Mouse (Mus musculus): ENCODE results near the gene Nptx1. TPM values are rescaled to one million over a fixed set of nuclear protein-coding genes. Genes with fewer than 3 reads are reported as not detected.

Nptx1 gene
- total RNA-seq (2022) = 100 to 1,000 TPM; 185 to 209 (median 199) TPM

DNA sequence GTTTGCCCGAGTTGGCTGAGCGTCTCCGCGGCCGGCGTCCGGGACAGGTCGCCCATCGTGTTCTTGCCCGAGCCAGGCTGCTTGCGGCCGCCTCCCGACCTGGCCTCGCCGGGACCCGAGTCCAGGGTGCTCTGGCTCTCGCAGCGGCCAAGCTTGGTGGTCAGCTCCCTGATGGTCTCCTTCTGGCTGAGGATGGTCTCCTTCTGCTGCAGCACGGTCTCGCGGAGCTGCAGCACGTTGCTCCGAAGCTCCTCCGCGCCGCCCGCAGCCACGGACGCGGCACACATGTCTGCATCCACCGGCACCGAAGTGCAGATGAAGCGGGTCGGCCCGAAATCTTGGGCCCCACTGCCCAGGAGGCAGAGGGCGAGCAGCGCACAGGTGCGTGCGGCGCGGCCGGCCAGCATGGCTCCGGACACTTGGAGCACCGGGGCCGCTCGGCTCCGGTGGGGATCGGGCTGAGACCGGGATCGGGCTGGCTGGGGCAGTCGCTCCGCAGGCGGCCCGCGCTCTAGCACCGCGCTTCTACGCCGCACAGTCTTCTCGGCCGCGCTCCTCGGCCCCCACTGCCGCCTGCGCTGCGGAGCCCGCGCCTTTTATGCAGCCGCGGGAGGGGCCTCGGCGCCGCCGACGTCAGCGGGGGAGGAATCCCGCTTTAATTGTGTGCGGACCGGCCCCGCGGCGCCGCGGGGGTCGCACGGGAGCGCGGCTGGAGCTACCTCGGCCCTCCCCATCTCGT lies at the start of gene Nptx1:
Gene Nptx1, minus strand, starts transcription at position 571 of the 739 bp plus-strand sequence.
- no peak for DNase-seq (ENCODE audit: low spot score in 2 of 2)

DNA sequence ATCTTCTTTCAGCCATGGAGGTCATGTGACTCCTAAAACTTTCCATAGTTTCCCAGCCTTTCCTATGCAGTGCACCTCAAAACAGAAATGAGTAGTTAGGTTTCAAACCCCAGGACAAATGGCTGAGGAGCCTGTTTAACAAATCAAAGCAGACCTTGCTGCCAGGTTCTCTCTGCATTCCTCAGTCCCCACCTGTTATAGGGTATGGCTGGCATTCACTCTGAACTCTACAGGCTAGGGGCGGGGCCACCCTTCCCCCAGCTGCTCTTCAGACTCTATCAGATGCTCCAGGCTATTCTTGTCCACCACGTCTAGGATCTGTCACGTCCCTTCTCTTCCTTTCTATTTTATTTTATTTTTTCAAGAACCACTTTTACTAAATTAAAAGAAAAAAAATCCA lies 46.4 kb upstream of the Nptx1 start:
- DNase-seq (ENCODE audit: low spot score in 2 of 2) = no peak

GRCm38 (mm10) chr11:119589242-119589641 lies 41.7 kb upstream of the Nptx1 start:
- DNase-seq (ENCODE audit: low spot score in 2 of 2) = no peak

DNA sequence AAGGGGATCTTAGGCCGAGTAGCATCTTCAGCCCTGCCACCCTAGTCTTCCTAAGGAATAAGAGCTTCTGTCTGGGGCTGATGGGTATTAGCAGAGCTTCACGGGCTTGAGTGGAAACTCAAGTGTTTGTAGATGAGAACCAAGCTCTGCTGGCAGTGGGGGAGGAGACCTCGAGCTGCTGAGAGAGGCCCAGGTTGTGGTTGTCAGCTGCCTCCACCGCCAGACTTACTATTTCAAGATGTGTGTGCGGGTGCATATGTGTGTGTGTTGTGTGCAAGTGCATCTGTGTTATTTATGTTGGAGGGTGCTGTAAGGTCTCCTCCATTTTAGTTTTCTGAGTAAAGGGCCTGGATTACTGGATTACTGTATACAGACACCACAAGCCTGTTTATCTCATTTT lies 39.6 kb upstream of the Nptx1 start:
- DNase-seq (ENCODE audit: low spot score in 2 of 2) = peak in 1 of 2 experiments; percentile 23

GRCm38 (mm10) chr11:119586511-119586910 lies 39.0 kb upstream of the Nptx1 start:
- peak in 1 of 2 experiments; percentile 18 for DNase-seq (ENCODE audit: low spot score in 2 of 2)

GRCm38 (mm10) chr11:119577721-119578120 lies 30.2 kb upstream of the Nptx1 start:
- no peak for DNase-seq (ENCODE audit: low spot score in 2 of 2)

- no peak for DNase-seq (ENCODE audit: low spot score in 2 of 2)
These were observed 29.3 kb upstream of the Nptx1 start for GRCm38 (mm10) chr11:119576855-119577254.

- DNase-seq (ENCODE audit: low spot score in 2 of 2) = no peak
These were observed 24.9 kb upstream of the Nptx1 start for GRCm38 (mm10) chr11:119572316-119573010.

- DNase-seq (ENCODE audit: low spot score in 2 of 2) = no peak
These were observed 18.6 kb upstream of the Nptx1 start for GRCm38 (mm10) chr11:119566188-119566587.

- DNase-seq (ENCODE audit: low spot score in 2 of 2) = peak in 1 of 2 experiments; percentile 51
These were observed 18.1 kb upstream of the Nptx1 start for GRCm38 (mm10) chr11:119565684-119566083.

DNA sequence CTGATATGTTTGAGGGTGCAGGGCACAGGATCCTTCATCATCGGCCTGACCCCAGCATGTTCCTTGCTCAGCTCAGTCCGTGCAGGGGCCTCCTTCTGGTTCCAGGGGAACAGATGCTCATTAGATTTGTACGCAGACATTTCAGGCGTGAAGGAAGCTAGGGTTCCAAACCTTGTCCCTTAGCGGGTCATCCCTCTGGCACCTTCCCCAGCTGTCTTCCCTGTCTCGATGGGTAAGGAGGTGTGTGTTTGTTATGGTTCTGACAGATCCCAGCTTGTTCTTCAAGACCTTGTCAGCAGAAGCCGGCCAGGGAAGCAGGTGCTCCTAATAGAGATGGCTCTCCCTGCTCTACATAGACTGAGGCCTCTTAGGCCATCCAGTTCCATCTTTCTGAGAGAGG lies 17.5 kb upstream of the Nptx1 start:
- no peak for DNase-seq (ENCODE audit: low spot score in 2 of 2)

DNA sequence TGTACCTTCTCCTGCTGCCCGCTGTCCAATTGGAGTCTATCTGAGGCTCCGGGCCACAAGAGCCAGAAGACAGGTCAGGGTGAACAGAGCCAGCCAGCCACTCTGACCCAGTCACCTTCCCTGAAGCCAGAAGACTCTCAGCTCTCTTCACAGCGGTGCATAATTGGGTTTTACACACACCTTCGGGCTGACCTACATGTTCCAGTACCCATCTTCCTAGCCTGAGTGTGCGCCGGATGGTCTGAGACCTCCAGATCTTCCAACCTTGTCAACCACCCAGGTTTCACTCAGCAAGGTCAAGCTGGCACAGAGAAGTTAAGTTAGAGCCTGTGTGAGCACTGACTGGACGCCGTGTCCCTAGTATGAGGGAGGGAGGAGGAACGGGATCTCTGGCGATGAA lies 16.8 kb upstream of the Nptx1 start:
- no peak for DNase-seq (ENCODE audit: low spot score in 2 of 2)

DNA sequence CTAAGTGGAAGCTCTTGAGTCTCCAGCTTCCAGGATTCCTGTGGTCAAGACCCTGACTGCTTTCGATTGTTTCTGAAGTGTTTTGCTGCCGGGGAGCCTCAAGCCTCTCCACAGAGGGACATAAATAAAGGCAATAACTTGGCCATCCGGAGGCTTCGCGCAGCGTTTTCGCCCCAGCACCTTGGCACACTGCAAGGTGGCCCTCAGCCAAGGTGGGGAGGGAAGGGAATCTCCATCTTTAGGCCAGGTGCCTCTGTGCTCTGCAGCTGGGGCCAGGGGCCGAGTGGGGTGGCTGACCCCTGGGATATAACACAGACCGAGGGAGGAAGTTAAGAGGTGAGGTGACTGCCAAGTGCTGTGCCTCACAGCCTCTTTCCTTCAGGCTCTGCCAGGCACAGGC lies 15.6 kb upstream of the Nptx1 start:
- DNase-seq (ENCODE audit: low spot score in 2 of 2) = no peak

GRCm38 (mm10) chr11:119562286-119562685 lies 14.7 kb upstream of the Nptx1 start:
- DNase-seq (ENCODE audit: low spot score in 2 of 2) = no peak

DNA sequence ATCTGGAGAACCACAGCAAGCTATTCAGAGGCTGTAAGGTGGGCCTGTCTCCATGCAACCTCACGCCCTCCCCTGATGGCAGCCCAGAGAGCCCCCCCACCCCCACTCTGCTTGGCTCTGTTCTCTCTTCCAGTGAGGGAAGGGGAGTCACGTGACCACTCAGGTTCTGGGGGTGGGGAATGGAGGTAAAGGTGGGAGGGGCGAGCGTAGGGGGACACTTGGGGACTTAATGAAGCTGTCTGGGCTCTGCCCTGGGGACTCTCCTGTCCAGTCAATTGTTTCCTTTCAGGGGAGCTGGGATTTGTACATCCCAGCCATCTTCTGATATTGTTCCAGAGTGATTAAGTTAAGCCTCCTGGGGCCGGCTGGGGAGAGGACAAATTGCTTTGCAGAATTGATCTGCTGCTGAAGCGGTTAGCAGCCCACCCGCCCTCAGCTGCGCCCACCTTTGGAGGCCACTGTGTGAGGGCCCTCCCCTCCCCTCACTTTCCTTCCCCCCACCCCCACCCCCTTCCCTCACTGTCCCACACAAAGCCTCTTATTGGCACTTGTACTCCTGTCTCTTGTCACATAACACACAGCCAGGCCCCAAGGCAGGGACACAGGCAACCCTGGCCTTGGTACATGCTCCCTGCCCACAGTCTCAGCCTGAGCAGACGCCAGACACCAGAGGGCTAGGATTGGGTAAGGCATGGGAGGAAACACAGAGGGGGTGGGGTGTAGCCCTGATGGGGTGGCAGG lies 11.5 kb upstream of the Nptx1 start:
- no peak for DNase-seq (ENCODE audit: low spot score in 2 of 2)

- DNase-seq (ENCODE audit: low spot score in 2 of 2) = no peak
These were observed 10.7 kb upstream of the Nptx1 start for GRCm38 (mm10) chr11:119557940-119558869.

DNA sequence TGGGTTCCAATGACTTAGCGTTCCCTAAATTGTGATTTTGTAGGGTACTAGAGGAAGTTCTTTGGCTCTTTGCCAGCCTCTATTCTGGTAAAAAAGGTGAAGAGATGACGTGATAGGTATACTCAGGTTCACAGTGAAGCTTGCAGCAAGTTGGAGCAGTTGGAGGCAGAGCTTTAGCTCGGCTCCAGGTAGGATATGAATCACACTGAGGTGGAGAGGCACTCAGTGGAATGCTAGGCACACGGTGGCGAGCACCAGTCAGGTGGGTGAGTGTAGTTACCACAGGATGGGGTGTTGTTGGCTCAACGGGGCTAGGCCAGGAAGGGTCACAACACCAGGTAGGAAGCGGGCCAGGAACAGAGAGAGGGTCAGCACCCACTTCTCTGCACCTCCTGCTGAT lies 7.6 kb upstream of the Nptx1 start:
- DNase-seq (ENCODE audit: low spot score in 2 of 2) = no peak

GRCm38 (mm10) chr11:119554706-119555105 lies 7.2 kb upstream of the Nptx1 start:
- DNase-seq (ENCODE audit: low spot score in 2 of 2) = no peak

DNA sequence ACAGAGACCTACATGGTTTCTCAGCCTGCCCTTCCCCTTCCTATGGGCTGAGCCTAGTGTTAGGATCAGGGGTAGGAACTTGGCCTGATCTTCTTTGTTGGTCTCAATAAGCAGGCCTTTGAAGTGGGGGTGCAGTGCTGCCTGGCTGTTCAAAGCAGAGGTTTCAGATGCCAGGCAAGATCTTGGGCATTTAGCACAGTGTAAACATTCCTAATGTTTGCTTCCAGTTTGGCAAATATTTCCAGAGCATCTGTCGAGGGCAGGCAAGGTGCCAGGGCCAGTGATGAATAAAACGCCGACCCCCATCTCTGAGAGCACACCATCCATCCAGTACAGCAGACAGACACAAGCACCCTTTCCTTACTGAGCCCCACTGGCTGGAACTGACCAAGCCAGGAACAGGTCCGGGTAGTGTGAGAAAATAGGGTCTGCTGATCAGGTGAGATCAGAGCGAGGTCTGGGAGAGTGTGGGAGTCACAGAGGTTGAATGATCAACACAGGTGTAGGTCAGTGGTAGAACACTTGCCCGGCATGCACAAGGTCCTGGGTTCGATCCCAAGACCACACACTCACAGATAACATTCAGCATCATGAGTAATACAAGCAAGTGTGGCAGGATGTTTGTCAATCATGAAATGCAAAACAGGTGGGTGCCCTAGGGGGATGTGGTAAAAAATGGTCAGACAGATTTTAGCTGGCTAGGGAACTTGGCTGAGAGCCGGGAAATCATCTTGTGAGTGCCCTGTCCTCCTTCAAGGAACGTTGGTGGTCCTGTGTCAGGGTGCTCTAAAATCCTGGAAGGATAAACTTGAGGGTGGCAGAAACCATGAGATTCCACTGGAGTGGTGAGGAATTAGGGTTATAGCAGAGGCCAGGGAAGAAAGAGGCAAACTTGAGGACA lies 5.6 kb upstream of the Nptx1 start:
- DNase-seq (ENCODE audit: low spot score in 2 of 2) = no peak

- DNase-seq (ENCODE audit: low spot score in 2 of 2) = no peak
These were observed 4.7 kb upstream of the Nptx1 start for GRCm38 (mm10) chr11:119552301-119552700.

All from left cerebral cortex, adult 8-10 months (tissue).